Mouse (Mus musculus): ENCODE measurements at regions not wholly inside any gene's neighbourhood (a gene's known extent, or its start where the extent isn't known, plus 50 kb on each side); places are given as distances from the start of the nearest gene placed in this dataset.
"Not testable (repeated sequence)": the region's sequence is repeated elsewhere in the genome, so short reads cannot be mapped to it uniquely, and the experiment has no call there.

GRCm38 (mm10) chr3:22285904-22286303, 209.5 kb downstream of the Tbl1xr1 start:
- 97% methylated on average over 2 of the region's 2 CpGs for WGBS
- Histone ChIP-seq H3K27me3 (replicated peaks; ENCODE audit: control insufficient read depth, insufficient read depth, low read length) (no peaks in the 10 kb centered on the region), H3K36me3 (ENCODE audit: control insufficient read depth, insufficient read depth, low read length) (no peaks in the 10 kb centered on the region), H3K27ac (ENCODE audit: insufficient read depth, low read depth, low read length) (no peak overlapping the region), H3K4me1 (ENCODE audit: control insufficient read depth, insufficient read depth, low read length) (no peaks in the 10 kb centered on the region), H3K4me3 (ENCODE audit: insufficient read depth, low read depth, low read length) (no peak overlapping the region)
- TF ChIP-seq POLR2A (IDR thresholded peaks at IDR 0.05; ENCODE audit: low read depth, low read length) (no peak), CTCF (conservative IDR thresholded peaks at IDR 0.05; ENCODE audit: insufficient read depth, insufficient read length, low read depth, low read length) (no peak)
- no peak for DNase-seq

- DNase-seq, result no peak
- H3K27me3 ChIP-seq (replicated peaks; ENCODE audit: control insufficient read depth, insufficient read depth, low read length), result no peaks in the 10 kb centered on the region
- WGBS, result 78% methylated on average over 3 of the region's 3 CpGs
- H3K4me1 ChIP-seq (ENCODE audit: control insufficient read depth, insufficient read depth, low read length), result no peaks in the 10 kb centered on the region
- H3K4me3 ChIP-seq (ENCODE audit: insufficient read depth, low read depth, low read length), result no peak overlapping the region
- TF ChIP-seq CTCF (conservative IDR thresholded peaks at IDR 0.05; ENCODE audit: insufficient read depth, insufficient read length, low read depth, low read length), result no peak
- no peak for TF ChIP-seq POLR2A (IDR thresholded peaks at IDR 0.05; ENCODE audit: low read depth, low read length)
- H3K36me3 ChIP-seq (ENCODE audit: control insufficient read depth, insufficient read depth, low read length), result no peaks in the 10 kb centered on the region
- no peak overlapping the region for H3K27ac ChIP-seq (ENCODE audit: insufficient read depth, low read depth, low read length)
Observed at GRCm38 (mm10) chr3:22293466-22293865, 217.0 kb downstream of the Tbl1xr1 start.

GRCm38 (mm10) chr3:22294081-22294480, 217.6 kb downstream of the Tbl1xr1 start:
- H3K4me1 ChIP-seq (ENCODE audit: control insufficient read depth, insufficient read depth, low read length); H3K27ac ChIP-seq (ENCODE audit: insufficient read depth, low read depth, low read length); H3K4me3 ChIP-seq (ENCODE audit: insufficient read depth, low read depth, low read length); H3K27me3 ChIP-seq (replicated peaks; ENCODE audit: control insufficient read depth, insufficient read depth, low read length); H3K36me3 ChIP-seq (ENCODE audit: control insufficient read depth, insufficient read depth, low read length); DNase-seq: not testable (repeated sequence)
- 98% methylated on average over 1 of the region's 1 CpGs for WGBS

GRCm38 (mm10) chr3:22296925-22297324, 220.5 kb downstream of the Tbl1xr1 start:
- H3K27ac ChIP-seq (ENCODE audit: insufficient read depth, low read depth, low read length); H3K36me3 ChIP-seq (ENCODE audit: control insufficient read depth, insufficient read depth, low read length); DNase-seq; H3K27me3 ChIP-seq (replicated peaks; ENCODE audit: control insufficient read depth, insufficient read depth, low read length); H3K4me3 ChIP-seq (ENCODE audit: insufficient read depth, low read depth, low read length); H3K4me1 ChIP-seq (ENCODE audit: control insufficient read depth, insufficient read depth, low read length): not testable (repeated sequence)
- WGBS, result 76% methylated on average over 1 of the region's 1 CpGs

GRCm38 (mm10) chr3:22297831-22298230, 221.4 kb downstream of the Tbl1xr1 start:
- 84% methylated on average over 1 of the region's 1 CpGs for WGBS
- H3K36me3 ChIP-seq (ENCODE audit: control insufficient read depth, insufficient read depth, low read length); H3K27me3 ChIP-seq (replicated peaks; ENCODE audit: control insufficient read depth, insufficient read depth, low read length); H3K27ac ChIP-seq (ENCODE audit: insufficient read depth, low read depth, low read length); H3K4me1 ChIP-seq (ENCODE audit: control insufficient read depth, insufficient read depth, low read length); DNase-seq; H3K4me3 ChIP-seq (ENCODE audit: insufficient read depth, low read depth, low read length): not testable (repeated sequence)

- Histone ChIP-seq H3K4me3 (ENCODE audit: insufficient read depth, low read depth, low read length) (no peak overlapping the region), H3K36me3 (ENCODE audit: control insufficient read depth, insufficient read depth, low read length) (no peaks in the 10 kb centered on the region), H3K27me3 (replicated peaks; ENCODE audit: control insufficient read depth, insufficient read depth, low read length) (no peaks in the 10 kb centered on the region), H3K4me1 (ENCODE audit: control insufficient read depth, insufficient read depth, low read length) (no peaks in the 10 kb centered on the region), H3K27ac (ENCODE audit: insufficient read depth, low read depth, low read length) (no peak overlapping the region)
- no peak for TF ChIP-seq POLR2A (IDR thresholded peaks at IDR 0.05; ENCODE audit: low read depth, low read length)
- TF ChIP-seq CTCF (conservative IDR thresholded peaks at IDR 0.05; ENCODE audit: insufficient read depth, insufficient read length, low read depth, low read length), result no peak
- DNase-seq, result no peak
- 88% methylated on average over 5 of the region's 5 CpGs for WGBS
Observed at GRCm38 (mm10) chr3:22300553-22300952, 224.1 kb downstream of the Tbl1xr1 start.

- H3K27ac ChIP-seq (ENCODE audit: insufficient read depth, low read depth, low read length), result no peak overlapping the region
- 35% methylated on average over 5 of the region's 5 CpGs for WGBS
- no peak for TF ChIP-seq CTCF (conservative IDR thresholded peaks at IDR 0.05; ENCODE audit: insufficient read depth, insufficient read length, low read depth, low read length)
- TF ChIP-seq POLR2A (IDR thresholded peaks at IDR 0.05; ENCODE audit: low read depth, low read length), result no peak
- H3K27me3 ChIP-seq (replicated peaks; ENCODE audit: control insufficient read depth, insufficient read depth, low read length), result no peaks in the 10 kb centered on the region
- no peak for DNase-seq
- H3K36me3 ChIP-seq (ENCODE audit: control insufficient read depth, insufficient read depth, low read length), result no peaks in the 10 kb centered on the region
- no peaks in the 10 kb centered on the region for H3K4me1 ChIP-seq (ENCODE audit: control insufficient read depth, insufficient read depth, low read length)
- no peak overlapping the region for H3K4me3 ChIP-seq (ENCODE audit: insufficient read depth, low read depth, low read length)
Observed at GRCm38 (mm10) chr3:22301991-22302517, 225.6 kb downstream of the Tbl1xr1 start.

GRCm38 (mm10) chr3:22304145-22304544, 227.7 kb downstream of the Tbl1xr1 start:
- no peak overlapping the region for H3K27ac ChIP-seq (ENCODE audit: insufficient read depth, low read depth, low read length)
- no peak for TF ChIP-seq POLR2A (IDR thresholded peaks at IDR 0.05; ENCODE audit: low read depth, low read length)
- no peak for DNase-seq
- H3K27me3 ChIP-seq (replicated peaks; ENCODE audit: control insufficient read depth, insufficient read depth, low read length), result no peaks in the 10 kb centered on the region
- no peaks in the 10 kb centered on the region for H3K4me1 ChIP-seq (ENCODE audit: control insufficient read depth, insufficient read depth, low read length)
- 38% methylated on average over 1 of the region's 1 CpGs for WGBS
- H3K4me3 ChIP-seq (ENCODE audit: insufficient read depth, low read depth, low read length), result no peak overlapping the region
- H3K36me3 ChIP-seq (ENCODE audit: control insufficient read depth, insufficient read depth, low read length), result no peaks in the 10 kb centered on the region
